Mouse (Mus musculus): Measurements from ENCODE around the gene Lix1. TPM values are rescaled to one million over a fixed set of nuclear protein-coding genes. Genes with fewer than 3 reads are reported as not detected.
"Not testable (repeated sequence)": the region's sequence is repeated elsewhere in the genome, so short reads cannot be mapped to it uniquely, and the experiment has no call there.

Lix1 gene
- polyA plus RNA-seq, 1 experiment, result 46.0 TPM

DNA sequence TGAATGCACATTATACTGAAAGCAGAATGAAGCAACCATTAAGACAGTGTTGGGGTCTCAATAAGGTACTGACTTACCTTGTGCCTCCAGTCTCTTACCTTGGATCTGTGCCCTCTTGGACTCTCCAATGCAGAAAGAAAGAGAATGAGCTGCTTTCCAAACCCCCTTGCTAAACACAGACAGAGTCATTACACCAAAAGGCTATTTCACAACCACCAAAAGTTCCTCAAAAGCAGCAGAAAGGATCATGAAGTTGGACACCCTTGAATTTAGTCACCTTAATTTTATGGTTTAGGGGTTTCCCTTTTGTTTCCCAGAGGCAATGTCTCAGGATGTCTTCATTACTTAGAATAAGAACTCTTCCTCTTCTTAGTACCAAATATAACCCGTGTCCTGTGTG, 52.1 kb downstream of the Lix1 start:
- Histone ChIP-seq H3K4me3 (ENCODE audit: insufficient read depth, low read length) (no peak overlapping the region), H3K4me1 (ENCODE audit: control insufficient read depth, insufficient read depth, low read length) (no peaks in the 10 kb centered on the region), H3K27ac (ENCODE audit: insufficient read depth, low read length) (no peak overlapping the region)
- no peak for TF ChIP-seq CTCF (IDR thresholded peaks at IDR 0.05; ENCODE audit: extremely low read depth, insufficient read depth, low read length)
- no peak for TF ChIP-seq POLR2A (IDR thresholded peaks at IDR 0.05; ENCODE audit: extremely low read depth, insufficient read depth, low read length)

DNA sequence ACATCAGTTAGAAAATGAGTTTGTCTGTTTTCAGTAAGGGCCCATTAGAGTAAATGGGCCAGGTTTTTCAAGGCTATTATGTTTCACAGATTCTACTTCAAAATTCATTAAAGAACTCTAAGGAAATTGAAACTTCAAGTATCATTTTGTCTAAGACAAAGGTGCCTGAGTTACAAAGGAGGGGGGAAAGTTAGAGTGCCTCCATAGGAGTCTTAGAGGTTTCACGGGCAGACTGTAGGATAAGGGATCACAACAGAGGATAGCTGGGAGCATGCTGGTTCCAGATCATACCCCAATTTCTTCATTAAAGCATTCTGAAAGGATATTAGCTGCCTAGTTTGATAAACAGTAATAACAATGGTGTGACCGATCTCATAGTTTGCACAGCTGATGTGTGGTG, 83.3 kb downstream of the Lix1 start:
- Histone ChIP-seq H3K4me1 (ENCODE audit: control insufficient read depth, insufficient read depth, low read length) (no peaks in the 10 kb centered on the region), H3K27ac (ENCODE audit: insufficient read depth, low read length) (no peak overlapping the region), H3K4me3 (ENCODE audit: insufficient read depth, low read length) (no peak overlapping the region)
- TF ChIP-seq CTCF (IDR thresholded peaks at IDR 0.05; ENCODE audit: extremely low read depth, insufficient read depth, low read length) (no peak), POLR2A (IDR thresholded peaks at IDR 0.05; ENCODE audit: extremely low read depth, insufficient read depth, low read length) (no peak)

DNA sequence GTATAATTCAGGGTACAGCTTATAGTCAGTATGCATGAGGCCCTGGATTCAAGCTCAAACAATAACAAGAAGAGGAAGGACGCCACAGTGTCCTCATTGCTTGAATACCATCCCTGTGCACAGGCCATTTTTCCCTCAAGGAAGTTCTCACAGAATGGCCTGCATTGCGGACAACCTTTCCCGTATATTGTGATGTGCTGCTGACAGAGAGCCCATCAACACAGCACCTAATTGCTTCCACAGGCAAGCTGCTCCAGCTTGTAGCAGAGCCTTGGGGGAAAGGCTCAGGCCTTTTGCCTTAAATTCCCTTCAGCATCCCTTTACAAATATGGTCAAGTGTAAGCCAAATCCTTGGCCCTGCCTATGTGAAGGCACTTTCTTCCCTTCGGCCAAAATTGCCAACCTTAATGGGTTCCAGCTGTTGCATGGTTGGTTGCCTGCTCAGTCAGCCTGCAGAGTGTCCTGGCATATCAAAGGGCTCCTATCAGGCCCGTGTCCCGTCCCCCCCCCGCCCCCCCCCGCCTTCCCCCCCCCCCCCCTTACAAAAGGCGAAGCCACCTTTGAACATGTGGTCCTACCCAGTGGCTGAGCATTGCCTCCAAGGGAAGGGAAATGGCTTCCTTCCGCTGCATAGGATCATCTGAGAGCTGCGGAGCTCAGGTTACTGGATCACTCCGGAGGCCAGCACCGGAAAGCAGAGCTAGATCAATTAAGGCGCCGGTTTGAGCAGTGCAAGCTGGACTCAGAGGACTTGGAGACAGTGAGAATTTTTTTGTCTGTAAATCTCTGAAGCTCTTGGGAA, 88.5 kb downstream of the Lix1 start:
- no peaks in the 10 kb centered on the region for H3K4me1 ChIP-seq (ENCODE audit: control insufficient read depth, insufficient read depth, low read length)
- H3K27ac ChIP-seq (ENCODE audit: insufficient read depth, low read length), result no peak overlapping the region
- H3K4me3 ChIP-seq (ENCODE audit: insufficient read depth, low read length), result no peak overlapping the region
- TF ChIP-seq POLR2A (IDR thresholded peaks at IDR 0.05; ENCODE audit: extremely low read depth, insufficient read depth, low read length) (no peak), CTCF (IDR thresholded peaks at IDR 0.05; ENCODE audit: extremely low read depth, insufficient read depth, low read length) (no peak)

DNA sequence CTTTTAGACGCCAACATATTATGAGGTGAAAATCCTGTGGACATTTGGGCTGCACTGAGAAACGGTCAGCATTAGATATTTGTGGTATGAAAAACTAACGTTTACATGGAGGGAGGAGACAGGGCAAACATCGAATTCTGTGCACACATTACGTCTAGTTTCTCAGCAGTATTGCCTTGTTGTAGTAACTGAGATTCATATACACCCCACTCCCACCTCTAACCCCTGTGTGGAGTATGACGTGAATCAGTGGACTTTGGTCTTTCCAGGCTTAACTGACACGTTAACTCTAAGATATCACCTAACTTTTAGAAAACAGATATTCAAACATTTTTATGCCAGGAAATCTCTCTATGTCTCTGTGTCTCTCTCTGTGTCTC, 89.1 kb downstream of the Lix1 start:
- no peak overlapping the region for H3K4me3 ChIP-seq (ENCODE audit: insufficient read depth, low read length)
- TF ChIP-seq POLR2A (IDR thresholded peaks at IDR 0.05; ENCODE audit: extremely low read depth, insufficient read depth, low read length), result no peak
- no peak for TF ChIP-seq CTCF (IDR thresholded peaks at IDR 0.05; ENCODE audit: extremely low read depth, insufficient read depth, low read length)
- no peaks in the 10 kb centered on the region for H3K4me1 ChIP-seq (ENCODE audit: control insufficient read depth, insufficient read depth, low read length)

DNA sequence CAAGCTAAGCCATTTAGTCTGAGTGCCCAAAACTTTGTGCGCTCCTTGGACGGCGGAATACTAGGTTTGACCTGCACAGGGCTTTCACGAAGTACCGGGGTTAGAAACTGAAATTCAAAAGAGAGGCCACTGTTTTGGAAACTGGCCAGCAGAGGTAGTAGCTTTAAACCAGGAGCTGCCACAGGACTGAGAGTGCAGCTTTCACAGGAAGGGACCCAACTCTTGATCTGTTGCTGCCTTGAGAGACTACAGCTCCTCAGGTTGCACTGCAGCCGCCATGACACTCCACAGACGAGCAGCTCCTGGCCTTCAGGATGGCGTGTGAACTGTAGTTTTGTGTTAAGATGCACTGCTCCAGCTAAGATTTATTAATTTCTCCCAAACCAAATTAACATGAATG, 89.6 kb downstream of the Lix1 start:
- no peak overlapping the region for H3K4me3 ChIP-seq (ENCODE audit: insufficient read depth, low read length)
- H3K4me1 ChIP-seq (ENCODE audit: control insufficient read depth, insufficient read depth, low read length), result no peaks in the 10 kb centered on the region
- TF ChIP-seq POLR2A (IDR thresholded peaks at IDR 0.05; ENCODE audit: extremely low read depth, insufficient read depth, low read length), result no peak
- TF ChIP-seq CTCF (IDR thresholded peaks at IDR 0.05; ENCODE audit: extremely low read depth, insufficient read depth, low read length), result no peak
- no peak overlapping the region for H3K27ac ChIP-seq (ENCODE audit: insufficient read depth, low read length)

More for the DNA sequence above, 89.1 kb downstream of the Lix1 start:
- H3K27ac ChIP-seq (ENCODE audit: insufficient read depth, low read length), result no peak overlapping the region

- H3K4me1 ChIP-seq (ENCODE audit: control insufficient read depth, insufficient read depth, low read length); H3K27ac ChIP-seq (ENCODE audit: insufficient read depth, low read length); H3K4me3 ChIP-seq (ENCODE audit: insufficient read depth, low read length): not testable (repeated sequence)
Observed at GRCm38 (mm10) chr17:17496234-17496633, 93.8 kb downstream of the Lix1 start.

GRCm38 (mm10) chr17:17496730-17497129, 94.3 kb downstream of the Lix1 start:
- TF ChIP-seq CTCF (IDR thresholded peaks at IDR 0.05; ENCODE audit: extremely low read depth, insufficient read depth, low read length) (no peak), POLR2A (IDR thresholded peaks at IDR 0.05; ENCODE audit: extremely low read depth, insufficient read depth, low read length) (no peak)
- H3K4me3 ChIP-seq (ENCODE audit: insufficient read depth, low read length), result no peak overlapping the region
- no peak overlapping the region for H3K27ac ChIP-seq (ENCODE audit: insufficient read depth, low read length)
- peaks cover 1% of the 10 kb centered on the region; the same call in 1 of the 2 replicates for H3K4me1 ChIP-seq (ENCODE audit: control insufficient read depth, insufficient read depth, low read length)

DNA sequence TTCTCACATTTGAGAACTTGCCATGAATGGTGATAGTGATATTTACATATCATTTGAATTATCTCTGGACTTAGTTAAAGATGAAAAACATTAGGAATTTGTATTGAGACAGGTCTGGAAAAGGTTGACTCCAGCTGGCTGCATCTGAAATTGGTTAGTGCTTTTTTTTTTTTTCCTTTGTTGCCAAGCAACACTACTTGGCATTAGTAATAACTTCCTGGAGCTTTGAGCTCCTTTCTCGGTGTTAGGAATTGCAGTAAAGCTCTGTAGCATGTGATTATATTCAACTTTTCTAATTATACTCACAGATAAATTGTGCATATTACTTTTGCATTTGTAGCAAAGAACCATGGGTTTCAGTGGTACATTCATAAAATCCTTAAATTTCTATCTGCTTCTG, 96.4 kb downstream of the Lix1 start:
- Histone ChIP-seq H3K4me1 (ENCODE audit: control insufficient read depth, insufficient read depth, low read length) (peaks cover 1% of the 10 kb centered on the region; the same call in 1 of the 2 replicates), H3K4me3 (ENCODE audit: insufficient read depth, low read length) (no peak overlapping the region), H3K27ac (ENCODE audit: insufficient read depth, low read length) (no peak overlapping the region)
- no peak for TF ChIP-seq POLR2A (IDR thresholded peaks at IDR 0.05; ENCODE audit: extremely low read depth, insufficient read depth, low read length)
- TF ChIP-seq CTCF (IDR thresholded peaks at IDR 0.05; ENCODE audit: extremely low read depth, insufficient read depth, low read length), result no peak

DNA sequence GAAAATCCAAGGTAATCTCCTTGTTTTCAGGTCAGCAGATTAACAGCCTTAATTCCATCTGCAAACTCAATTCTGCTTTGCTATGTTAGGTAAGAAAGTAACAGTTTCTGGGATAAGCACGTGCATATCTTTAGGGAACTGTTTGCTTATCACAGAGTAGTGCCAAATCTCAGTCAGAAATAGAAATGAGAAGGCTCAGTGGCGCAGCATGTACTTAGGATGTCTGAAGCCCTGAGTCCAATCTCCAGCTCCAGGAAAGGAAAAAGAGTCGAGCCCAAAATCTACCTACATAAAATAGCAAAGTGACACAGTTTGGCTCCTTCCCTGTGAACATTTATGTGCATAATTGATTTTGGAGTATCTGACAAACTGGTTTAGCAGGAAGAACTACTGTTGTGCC, 96.8 kb downstream of the Lix1 start:
- peaks cover 1% of the 10 kb centered on the region; the same call in 1 of the 2 replicates for H3K4me1 ChIP-seq (ENCODE audit: control insufficient read depth, insufficient read depth, low read length)
- no peak for TF ChIP-seq POLR2A (IDR thresholded peaks at IDR 0.05; ENCODE audit: extremely low read depth, insufficient read depth, low read length)
- no peak for TF ChIP-seq CTCF (IDR thresholded peaks at IDR 0.05; ENCODE audit: extremely low read depth, insufficient read depth, low read length)
- no peak overlapping the region for H3K27ac ChIP-seq (ENCODE audit: insufficient read depth, low read length)
- no peak overlapping the region for H3K4me3 ChIP-seq (ENCODE audit: insufficient read depth, low read length)

DNA sequence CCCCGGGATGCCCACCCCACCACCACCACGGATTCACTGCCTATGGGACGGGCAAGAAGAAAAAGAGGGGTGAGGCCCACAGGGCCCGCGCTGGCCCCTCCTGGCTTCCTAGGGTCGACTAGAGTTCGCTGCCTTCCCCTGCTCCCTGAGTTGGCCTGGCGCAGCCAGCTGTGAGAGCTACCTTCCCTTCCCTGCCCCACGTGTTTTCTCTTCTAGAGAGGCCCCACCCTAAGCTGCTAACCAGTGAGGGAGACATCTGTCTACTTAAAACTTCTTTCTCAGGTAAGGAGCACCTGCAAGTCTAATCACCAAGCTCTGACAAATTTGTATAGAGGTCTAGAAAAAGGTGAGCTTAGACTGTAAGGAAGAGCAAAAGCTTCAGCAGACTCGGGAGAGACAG, 104.2 kb downstream of the Lix1 start:
- Histone ChIP-seq H3K4me1 (ENCODE audit: control insufficient read depth, insufficient read depth, low read length) (no peaks in the 10 kb centered on the region), H3K27ac (ENCODE audit: insufficient read depth, low read length) (no peak overlapping the region), H3K4me3 (ENCODE audit: insufficient read depth, low read length) (no peak overlapping the region)
- TF ChIP-seq CTCF (IDR thresholded peaks at IDR 0.05; ENCODE audit: extremely low read depth, insufficient read depth, low read length) (no peak), POLR2A (IDR thresholded peaks at IDR 0.05; ENCODE audit: extremely low read depth, insufficient read depth, low read length) (no peak)

Other genes starting within 250 kb of the Lix1 start
- 20.5 and 22.4 TPM in 2 replicates for gene Riok2, start 28.4 kb upstream of the Lix1 start, polyA plus RNA-seq (2012; rRNA removed)
- gene Lnpep, start 222.4 kb downstream of the Lix1 start, polyA plus RNA-seq (2012; rRNA removed), result 21.1 and 21.2 TPM in 2 replicates

Data from cortical plate, adult 2 months (tissue).